Mouse (Mus musculus) frontal cortex, adult (tissue): Measurements from ENCODE around the gene Gm49510.
A peak's percentile ranks its signal among the peaks of the same experiment; 100 is the strongest.

Source experiments
- ATAC-seq: cut with Nextera tagmentation; 2 replicates; pipeline ENCODE4 v1.9.2; 2017; ENCODE audit warnings: mild to moderate bottlenecking, moderate library complexity, mixed read lengths; ENCODE audit not compliant: low TSS enrichment

The Gm49510 gene

GRCm38 (mm10) chr15:78899409-78899739, at the start of gene Gm49510:
TSS of gene Gm49510 (plus strand) at chr15:78899667.
- ATAC-seq: no peak

GRCm38 (mm10) chr15:78850059-78850824, 49.2 kb upstream of the Gm49510 start:
- peak; percentile 32; the same call in 1 of the 2 replicates for ATAC-seq

- ATAC-seq: no peak
Measured at GRCm38 (mm10) chr15:78850944-78851343, 48.5 kb upstream of the Gm49510 start.

GRCm38 (mm10) chr15:78851505-78852153, 47.8 kb upstream of the Gm49510 start:
- ATAC-seq: peak; percentile 85

- ATAC-seq: no peak
Measured at GRCm38 (mm10) chr15:78855303-78855965, 44.0 kb upstream of the Gm49510 start, which contains the start of gene Lgals2. TSS of gene Lgals2 (minus strand) at chr15:78855529.

- ATAC-seq: peak; percentile 47; the same call in 1 of the 2 replicates
Measured at GRCm38 (mm10) chr15:78857009-78857408, 42.5 kb upstream of the Gm49510 start.

- ATAC-seq: no peak
Measured at GRCm38 (mm10) chr15:78859311-78859710, 40.2 kb upstream of the Gm49510 start.

GRCm38 (mm10) chr15:78859714-78860113, 39.8 kb upstream of the Gm49510 start:
- no peak for ATAC-seq

GRCm38 (mm10) chr15:78862280-78862679, 37.2 kb upstream of the Gm49510 start:
- ATAC-seq: no peak

- ATAC-seq: no peak
Measured at GRCm38 (mm10) chr15:78863154-78863553, 36.3 kb upstream of the Gm49510 start.

- no peak for ATAC-seq
Measured at GRCm38 (mm10) chr15:78863852-78864253, 35.6 kb upstream of the Gm49510 start.

GRCm38 (mm10) chr15:78868398-78868797, 31.1 kb upstream of the Gm49510 start:
- no peak for ATAC-seq

GRCm38 (mm10) chr15:78868826-78869233, 30.6 kb upstream of the Gm49510 start:
- peak; percentile 25; the same call in 1 of the 2 replicates for ATAC-seq

GRCm38 (mm10) chr15:78869775-78870174, 29.7 kb upstream of the Gm49510 start:
- ATAC-seq: no peak

- no peak for ATAC-seq
Measured at GRCm38 (mm10) chr15:78872021-78872608, 27.4 kb upstream of the Gm49510 start.

- ATAC-seq: no peak
Measured at GRCm38 (mm10) chr15:78873803-78874435, 25.5 kb upstream of the Gm49510 start.

- ATAC-seq: no peak
Measured at GRCm38 (mm10) chr15:78874989-78875388, 24.5 kb upstream of the Gm49510 start.

GRCm38 (mm10) chr15:78875537-78875936, 23.9 kb upstream of the Gm49510 start:
- ATAC-seq: no peak

- ATAC-seq: peak; percentile 50
Measured at GRCm38 (mm10) chr15:78876258-78876696, 23.2 kb upstream of the Gm49510 start.

GRCm38 (mm10) chr15:78876991-78877809, 22.3 kb upstream of the Gm49510 start, which contains the start of gene Gga1:
TSS of gene Gga1 (plus strand) at chr15:78877190.
- ATAC-seq: peak; percentile 81
